Mouse (Mus musculus) gastrocnemius, postnatal 25 days (tissue): ENCODE measurements around the gene Numb. TPM values are rescaled to one million over a fixed set of nuclear protein-coding genes. Genes with fewer than 3 reads are reported as not detected.
A peak's percentile ranks its signal among the peaks of the same experiment; 100 is the strongest.

Experiments used
- DNase-seq: peaks from one replicate; pipeline ENCODE4 v3.0.0; 2022
- total RNA-seq, 2 experiments: library from RNA; stranded (reverse); gene quantifications; 1 replicate in 1 of 2; 2 replicates in 1 of 2; pipeline ENCODE4 v1.2.3; 2021

The Numb gene
- total RNA-seq, 2 experiments from 2014 or later, result 14.3 to 14.9 TPM

DNA sequence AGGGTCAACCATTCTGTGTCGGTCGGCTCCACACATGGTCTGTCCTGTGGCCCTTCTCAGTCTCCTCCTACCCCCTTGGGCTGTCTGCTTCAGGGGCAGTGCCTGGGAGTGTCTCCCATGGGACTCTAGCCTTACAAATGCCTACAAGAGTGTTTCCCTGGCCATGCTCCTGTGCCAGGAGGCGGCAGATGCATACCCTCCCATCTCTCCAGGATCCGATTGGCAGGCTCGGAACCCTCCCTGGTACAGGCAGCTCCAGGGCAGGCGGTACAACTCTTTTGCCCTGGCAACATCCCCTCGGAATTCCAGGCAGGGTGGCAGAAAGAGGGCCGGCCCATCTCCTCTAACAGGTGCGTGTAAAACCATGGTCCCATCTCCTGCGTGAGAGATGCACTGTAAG lies 139.1 kb downstream of the Numb start:
- no peak for DNase-seq

DNA sequence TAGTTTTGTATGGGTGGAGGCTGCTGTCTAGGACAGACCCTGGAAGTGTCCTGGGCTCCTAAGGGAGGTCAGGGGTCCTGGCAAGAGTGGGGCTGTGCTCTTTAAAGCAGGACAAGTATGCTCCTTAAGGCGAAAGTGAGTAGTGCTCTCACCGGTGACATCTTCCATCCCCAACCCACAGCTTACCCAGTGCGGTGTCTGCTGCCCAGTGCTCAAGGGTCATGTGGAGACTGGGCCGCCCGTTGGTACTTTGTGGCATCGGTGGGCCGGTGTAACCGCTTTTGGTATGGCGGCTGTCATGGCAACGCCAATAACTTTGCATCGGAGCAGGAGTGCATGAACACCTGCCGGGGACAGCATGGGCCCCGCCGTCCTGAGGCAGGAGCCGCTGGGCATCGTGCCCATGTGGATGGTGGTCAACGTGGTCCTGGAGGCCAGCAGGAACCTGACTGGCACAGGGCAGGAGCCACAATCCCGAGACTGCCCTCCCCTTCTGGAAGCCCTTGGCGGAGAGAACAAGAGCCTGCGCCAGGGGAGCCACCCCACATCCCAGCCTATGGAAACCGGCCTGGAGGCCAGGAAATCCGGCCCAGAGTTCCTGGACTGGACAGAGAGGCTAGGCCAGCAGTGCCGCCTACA lies 140.0 kb downstream of the Numb start:
- no peak for DNase-seq

- no peak for DNase-seq
Measured at GRCm38 (mm10) chr12:83781204-83781603, 140.5 kb downstream of the Numb start.

DNA sequence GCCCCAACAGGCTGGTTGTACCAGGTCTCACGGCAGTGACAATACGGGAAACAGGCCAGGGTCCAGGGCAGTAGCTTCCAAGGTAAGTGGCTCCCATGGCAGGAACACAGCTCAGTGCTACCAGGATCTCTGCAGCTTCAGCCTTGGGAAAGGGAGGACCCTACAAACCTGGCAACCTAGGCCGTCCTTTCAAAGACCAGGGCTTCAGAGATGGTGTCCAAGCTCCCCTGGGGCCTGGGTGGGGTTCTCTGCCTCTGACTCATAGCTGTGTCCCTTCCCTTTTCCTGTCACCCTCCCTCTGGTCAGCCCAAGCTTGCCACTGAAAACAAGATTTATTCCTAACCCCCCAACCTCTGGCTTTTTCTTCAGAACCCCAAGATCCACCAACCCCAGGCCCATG lies 141.6 kb downstream of the Numb start:
- no peak for DNase-seq

GRCm38 (mm10) chr12:83776766-83777165 lies 145.0 kb downstream of the Numb start:
- DNase-seq, result no peak

GRCm38 (mm10) chr12:83775621-83776020 lies 146.1 kb downstream of the Numb start:
- DNase-seq, result no peak

DNA sequence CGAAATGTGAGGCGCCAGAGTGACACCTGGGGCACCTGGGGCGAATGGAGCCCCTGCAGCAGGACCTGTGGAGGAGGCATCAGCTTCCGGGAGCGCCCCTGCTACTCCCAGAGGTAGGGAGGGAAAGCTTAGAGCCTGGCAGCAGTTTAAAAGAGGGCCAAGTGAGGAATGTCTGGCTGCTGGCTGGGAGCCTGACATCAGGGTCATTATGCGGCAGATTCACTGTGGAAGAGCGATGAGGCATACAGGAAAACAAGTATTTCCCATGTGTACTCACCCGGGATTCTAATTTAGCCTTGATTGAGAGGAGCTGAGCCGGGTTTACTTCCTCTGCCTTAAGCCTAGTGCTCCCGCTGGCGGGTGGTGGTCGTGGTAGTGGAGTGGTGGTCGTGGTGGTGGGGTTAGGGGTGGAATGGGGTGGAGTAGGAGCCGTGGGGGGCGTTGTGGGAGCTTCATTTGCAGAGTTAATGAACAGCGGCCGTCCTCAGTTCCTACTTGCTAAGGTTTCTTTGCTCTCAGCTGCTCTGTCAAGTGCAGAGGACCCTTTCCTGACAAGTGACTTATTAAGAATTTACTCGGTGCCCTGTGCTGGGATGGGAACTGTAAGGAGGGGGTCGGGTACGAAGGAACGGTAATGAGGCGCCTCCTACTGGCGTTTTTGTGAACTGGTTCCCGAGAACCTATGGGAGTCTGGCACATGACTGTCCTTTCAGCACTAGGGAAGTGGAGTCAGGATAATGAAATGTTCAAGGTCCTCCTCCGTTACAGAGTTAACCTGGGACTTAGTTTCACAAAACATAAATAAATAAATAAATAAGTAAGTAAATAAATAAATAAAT lies 151.1 kb downstream of the Numb start:
- no peak for DNase-seq

GRCm38 (mm10) chr12:83768235-83768899 lies 153.4 kb downstream of the Numb start:
- no peak for DNase-seq

DNA sequence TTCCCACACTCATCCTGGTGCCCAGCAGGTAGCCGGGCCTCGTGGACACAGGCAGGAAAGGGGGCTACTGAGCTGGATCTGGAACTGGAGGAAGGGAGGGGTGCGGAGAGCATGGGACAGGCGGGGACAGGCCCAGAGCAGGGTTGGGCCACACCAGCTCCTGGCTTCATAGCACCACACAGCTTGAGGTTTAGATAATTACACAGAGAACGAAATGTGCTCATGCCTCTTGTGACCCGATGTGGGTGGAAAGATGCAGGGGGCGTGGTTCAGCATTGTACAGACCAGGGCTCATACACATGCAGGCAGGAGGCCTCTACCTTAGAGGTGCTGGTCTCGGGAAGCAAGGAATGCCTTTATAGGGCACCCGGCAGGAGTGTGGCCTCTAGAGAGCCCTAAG lies 153.9 kb downstream of the Numb start:
- DNase-seq, result no peak

- no peak for DNase-seq
Measured at GRCm38 (mm10) chr12:83765965-83766603, 155.7 kb downstream of the Numb start.

DNA sequence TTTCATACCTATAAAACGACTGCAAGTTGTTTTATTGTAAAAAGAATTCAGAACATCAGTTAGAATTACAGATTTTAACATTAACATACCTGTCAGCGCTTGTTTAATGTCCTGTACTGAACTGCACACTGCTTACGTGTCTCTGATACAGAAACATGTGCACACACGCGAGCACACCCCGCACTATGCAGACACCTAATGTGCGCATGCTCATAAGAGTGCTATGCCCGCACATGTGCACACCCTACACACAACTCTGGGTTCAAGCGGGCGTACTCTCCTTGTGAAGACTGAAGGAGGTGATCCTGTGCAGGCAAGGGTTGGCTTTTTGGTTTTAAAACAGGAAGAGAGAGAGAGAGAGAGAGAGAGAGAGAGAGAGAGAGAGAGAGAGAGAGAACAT lies 157.2 kb downstream of the Numb start:
- DNase-seq, result no peak

- DNase-seq, result no peak
Measured at GRCm38 (mm10) chr12:83764044-83764365, 157.7 kb downstream of the Numb start.

DNA sequence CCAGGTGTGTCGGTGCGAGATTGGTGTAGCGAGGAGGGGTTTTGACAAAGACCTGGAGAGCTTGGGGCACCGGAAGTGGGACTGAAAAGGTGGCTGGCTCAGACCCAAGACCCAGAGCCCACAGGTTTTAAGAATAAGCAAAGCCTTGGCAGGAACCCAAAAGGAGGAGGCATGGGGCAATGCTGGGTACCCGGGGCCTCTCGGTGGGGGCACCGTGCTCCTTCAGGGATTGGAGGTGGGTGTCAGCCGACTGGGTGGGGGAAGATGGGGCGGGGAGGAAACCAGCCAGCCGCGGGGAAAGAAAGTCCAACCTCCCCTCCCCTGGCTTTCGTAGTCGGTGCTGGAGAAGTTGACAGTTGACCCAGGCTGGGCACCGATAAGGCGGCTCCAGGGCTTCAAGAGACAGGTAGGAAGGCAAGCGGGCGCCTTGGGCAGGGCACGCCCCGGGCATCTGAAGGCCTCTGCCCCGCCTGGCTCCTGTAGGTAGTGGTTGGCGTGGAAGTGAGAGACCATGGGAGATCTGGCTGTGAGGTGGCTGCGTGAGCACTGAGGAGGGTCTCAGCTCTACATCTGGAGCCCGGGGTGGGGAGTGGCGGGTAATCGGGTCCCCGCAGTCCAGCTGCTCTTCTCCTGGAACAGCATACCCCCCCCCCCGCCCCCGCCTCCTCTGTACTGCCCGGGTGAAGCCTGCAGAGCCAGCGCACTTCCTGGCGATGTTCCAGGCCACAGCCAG lies 158.3 kb downstream of the Numb start, which contains the start of gene Papln:
Gene Papln, plus strand, starts transcription at position 324 of the 733 bp plus-strand sequence.
- no peak for DNase-seq

- DNase-seq, result no peak
Measured at GRCm38 (mm10) chr12:83762706-83763105, 159.0 kb downstream of the Numb start.

DNA sequence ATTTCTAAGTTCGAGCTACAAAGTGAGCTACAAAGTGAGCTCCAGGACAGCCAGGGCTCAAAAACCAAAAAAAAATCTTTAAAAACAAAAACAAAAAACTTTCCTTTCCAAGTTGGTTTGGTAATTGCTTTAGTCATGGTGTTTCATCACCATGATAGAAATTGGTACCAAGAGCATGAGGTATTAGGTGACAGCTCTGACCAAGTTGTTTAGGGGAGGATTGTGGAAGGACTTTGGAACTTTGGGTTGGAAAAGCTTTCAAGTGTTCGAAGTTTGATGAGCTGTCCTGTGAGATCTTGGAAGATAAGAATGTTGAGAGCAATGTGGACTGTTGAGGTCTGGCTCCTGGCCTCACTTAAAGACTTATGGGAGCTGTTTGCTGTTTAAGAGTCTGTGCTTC lies 161.5 kb downstream of the Numb start:
- DNase-seq, result no peak

DNA sequence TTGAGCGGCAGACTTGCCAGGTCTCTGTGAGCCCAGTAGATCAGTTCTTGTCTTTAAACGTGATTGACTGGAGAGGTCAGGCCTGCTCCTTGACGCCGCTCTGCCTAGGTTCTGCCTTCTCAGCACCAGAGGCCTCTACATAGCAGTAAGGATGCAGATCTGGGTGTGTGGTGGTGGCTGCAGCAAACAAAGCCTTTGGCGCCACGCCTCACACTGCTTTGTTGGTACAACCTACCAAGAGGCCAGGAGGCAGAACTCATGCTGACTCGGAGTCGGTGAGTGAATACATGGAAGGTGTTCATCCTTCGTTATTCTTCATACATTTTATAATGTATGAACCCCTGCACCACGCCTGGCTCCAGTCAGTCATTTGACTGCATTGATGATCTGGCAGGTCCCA lies 163.0 kb downstream of the Numb start:
- no peak for DNase-seq

DNA sequence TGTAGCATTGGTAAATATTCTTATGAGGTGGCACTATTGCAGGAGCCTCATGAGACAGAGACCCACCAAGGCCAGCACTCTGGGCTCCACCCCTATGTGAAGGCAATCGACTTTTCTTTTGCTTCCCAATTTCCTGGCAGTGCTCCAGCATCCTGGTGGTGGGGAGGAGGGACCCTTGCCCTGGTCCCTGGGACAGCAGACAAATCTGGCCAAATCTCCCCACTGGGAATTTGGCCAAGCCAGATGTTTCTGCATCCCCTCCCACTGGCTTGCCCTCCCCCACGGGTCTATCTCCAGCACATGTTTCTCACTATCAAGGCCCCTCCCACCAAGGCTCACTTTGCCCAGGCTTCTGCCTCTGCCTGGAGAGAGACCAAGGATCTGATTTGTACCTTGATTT lies 169.2 kb downstream of the Numb start:
- DNase-seq, result peak; percentile 34

- no peak for DNase-seq
Measured at GRCm38 (mm10) chr12:83749186-83749585, 172.5 kb downstream of the Numb start.
